Mouse (Mus musculus): ENCODE results near the gene P2ry6.

The P2ry6 gene

GRCm38 (mm10) chr7:100974135-100974903 is at the start of gene P2ry6:
TSS of gene P2ry6 (minus strand) at chr7:100974649.
- ATAC-seq (ENCODE audit: insufficient number of reproducible peaks, low FRiP score, low TSS enrichment), result no peak

- ATAC-seq (ENCODE audit: insufficient number of reproducible peaks, low FRiP score, low TSS enrichment), result no peak
Observed at GRCm38 (mm10) chr7:101017492-101017891, 43.0 kb upstream of the P2ry6 start.

GRCm38 (mm10) chr7:101017021-101017461 is 42.6 kb upstream of the P2ry6 start:
- ATAC-seq (ENCODE audit: insufficient number of reproducible peaks, low FRiP score, low TSS enrichment), result no peak

- no peak for ATAC-seq (ENCODE audit: insufficient number of reproducible peaks, low FRiP score, low TSS enrichment)
Observed at GRCm38 (mm10) chr7:101014985-101015384, 40.5 kb upstream of the P2ry6 start.

- ATAC-seq (ENCODE audit: insufficient number of reproducible peaks, low FRiP score, low TSS enrichment), result no peak
Observed at GRCm38 (mm10) chr7:101014041-101014440, 39.6 kb upstream of the P2ry6 start.

GRCm38 (mm10) chr7:101012541-101012940 is 38.1 kb upstream of the P2ry6 start, which contains the start of gene P2ry2:
TSS of gene P2ry2 (minus strand) at chr7:101012866.
- no peak for ATAC-seq (ENCODE audit: insufficient number of reproducible peaks, low FRiP score, low TSS enrichment)

GRCm38 (mm10) chr7:101011681-101012367 is 37.4 kb upstream of the P2ry6 start:
- no peak for ATAC-seq (ENCODE audit: insufficient number of reproducible peaks, low FRiP score, low TSS enrichment)

- no peak for ATAC-seq (ENCODE audit: insufficient number of reproducible peaks, low FRiP score, low TSS enrichment)
Observed at GRCm38 (mm10) chr7:101010741-101011140, 36.3 kb upstream of the P2ry6 start.

GRCm38 (mm10) chr7:101006201-101006600 is 31.8 kb upstream of the P2ry6 start:
- ATAC-seq (ENCODE audit: insufficient number of reproducible peaks, low FRiP score, low TSS enrichment), result no peak

GRCm38 (mm10) chr7:101005119-101005518 is 30.7 kb upstream of the P2ry6 start:
- no peak for ATAC-seq (ENCODE audit: insufficient number of reproducible peaks, low FRiP score, low TSS enrichment)

GRCm38 (mm10) chr7:101003442-101004326 is 29.2 kb upstream of the P2ry6 start:
- ATAC-seq (ENCODE audit: insufficient number of reproducible peaks, low FRiP score, low TSS enrichment), result no peak

GRCm38 (mm10) chr7:101002274-101002673 is 27.8 kb upstream of the P2ry6 start:
- no peak for ATAC-seq (ENCODE audit: insufficient number of reproducible peaks, low FRiP score, low TSS enrichment)

- ATAC-seq (ENCODE audit: insufficient number of reproducible peaks, low FRiP score, low TSS enrichment), result no peak
Observed at GRCm38 (mm10) chr7:100999623-101000022, 25.2 kb upstream of the P2ry6 start.

- ATAC-seq (ENCODE audit: insufficient number of reproducible peaks, low FRiP score, low TSS enrichment), result no peak
Observed at GRCm38 (mm10) chr7:100998578-100998960, 24.1 kb upstream of the P2ry6 start.

- ATAC-seq (ENCODE audit: insufficient number of reproducible peaks, low FRiP score, low TSS enrichment), result no peak
Observed at GRCm38 (mm10) chr7:100997951-100998577, 23.6 kb upstream of the P2ry6 start.

GRCm38 (mm10) chr7:100997215-100997614 is 22.8 kb upstream of the P2ry6 start:
- ATAC-seq (ENCODE audit: insufficient number of reproducible peaks, low FRiP score, low TSS enrichment), result no peak

GRCm38 (mm10) chr7:100995951-100996350 is 21.5 kb upstream of the P2ry6 start:
- ATAC-seq (ENCODE audit: insufficient number of reproducible peaks, low FRiP score, low TSS enrichment), result no peak

- no peak for ATAC-seq (ENCODE audit: insufficient number of reproducible peaks, low FRiP score, low TSS enrichment)
Observed at GRCm38 (mm10) chr7:100995260-100995864, 20.9 kb upstream of the P2ry6 start.

- ATAC-seq (ENCODE audit: insufficient number of reproducible peaks, low FRiP score, low TSS enrichment), result no peak
Observed at GRCm38 (mm10) chr7:100993166-100993565, 18.7 kb upstream of the P2ry6 start.

- ATAC-seq (ENCODE audit: insufficient number of reproducible peaks, low FRiP score, low TSS enrichment), result no peak
Observed at GRCm38 (mm10) chr7:100991972-100992371, 17.5 kb upstream of the P2ry6 start.
